11 mouse cellular contexts compared by ENCODE assay signal in genomic region chr2:45054070-45055025, GRCm38 (mm10).
DNase-seq lines count a peak whose midpoint lies in the region; ATAC-seq and TF ChIP-seq lines count a peak whose summit lies in the region.
"Had no signal": no experiment of that assay in that cellular context is flagged by ENCODE, and none has a peak within 500 bp of the region (broad histone marks: within the 10 kb centered on the region; RNA-seq: fewer than 3 reads in every experiment).

No protein-coding gene starts in this region.

- no peaks in the 10 kb centered on the region for H3K27me3 ChIP-seq in hindbrain, embryonic 13.5 days
- H3K27me3 ChIP-seq in hindbrain, embryonic 11.5 days (ENCODE audit: control insufficient read depth, insufficient read depth, low read length): no peaks in the 10 kb centered on the region
- H3K27me3 ChIP-seq in testis, adult 2 months (ENCODE audit: control insufficient read depth, insufficient read depth, low read length): no peaks in the 10 kb centered on the region
- H3K27me3 ChIP-seq: hindbrain, embryonic 15.5 days had no signal

- H3K9me3 ChIP-seq in hindbrain, embryonic 13.5 days: no peaks in the 10 kb centered on the region
- H3K9me3 ChIP-seq in hindbrain, embryonic 11.5 days (ENCODE audit: control insufficient read depth, low read length): no peaks in the 10 kb centered on the region
- H3K9me3 ChIP-seq: hindbrain, embryonic 15.5 days had no signal

- H3K36me3 ChIP-seq in hindbrain, embryonic 13.5 days: no peaks in the 10 kb centered on the region
- no peaks in the 10 kb centered on the region for H3K36me3 ChIP-seq in hindbrain, embryonic 11.5 days (ENCODE audit: control insufficient read depth, insufficient read depth, low read length)
- H3K36me3 ChIP-seq in testis, adult 2 months (ENCODE audit: control insufficient read depth, insufficient read depth, low read length): no peaks in the 10 kb centered on the region
- H3K36me3 ChIP-seq: hindbrain, embryonic 15.5 days had no signal

- peaks cover 51% of the 10 kb centered on the region for H3K4me1 ChIP-seq in hindbrain, embryonic 13.5 days (replicated peaks)
- no peaks in the 10 kb centered on the region for H3K4me1 ChIP-seq in hindbrain, embryonic 11.5 days (replicated peaks; ENCODE audit: control insufficient read depth, insufficient read depth, low read length)
- H3K4me1 ChIP-seq in testis, adult 2 months (ENCODE audit: control insufficient read depth, insufficient read depth, low read length): peaks cover 4% of the 10 kb centered on the region; the same call in 1 of the 2 replicates

- WGBS in hindbrain, embryonic 13.5 days: 79% methylated on average over 11 of the region's 11 CpGs
- 76% methylated on average over 11 of the region's 11 CpGs for WGBS in hindbrain, embryonic 11.5 days

- H3K4me3 ChIP-seq in hindbrain, embryonic 13.5 days: no peak overlapping the region
- H3K4me3 ChIP-seq in hindbrain, embryonic 11.5 days (ENCODE audit: low read depth, low read length): no peak overlapping the region
- no peak overlapping the region for H3K4me3 ChIP-seq in testis, adult 2 months (ENCODE audit: control insufficient read depth, low read depth, low read length)
- H3K4me3 ChIP-seq: hindbrain, embryonic 15.5 days had no signal

- no peak for TF ChIP-seq CTCF in testis, adult 2 months (IDR thresholded peaks at IDR 0.05; ENCODE audit: control insufficient read depth, insufficient read depth, insufficient replicate concordance, low read depth, low read length)

- no peak overlapping the region for H3K9ac ChIP-seq in hindbrain, embryonic 13.5 days
- no peak overlapping the region for H3K9ac ChIP-seq in hindbrain, embryonic 11.5 days (ENCODE audit: low read depth, low read length)
- H3K9ac ChIP-seq: hindbrain, embryonic 15.5 days had no signal

- H3K27ac ChIP-seq in hindbrain, embryonic 13.5 days: no peak overlapping the region; the same call in 1 of the 2 replicates
- no peak overlapping the region for H3K27ac ChIP-seq in hindbrain, embryonic 11.5 days (ENCODE audit: low read depth, low read length)
- H3K27ac ChIP-seq in testis, adult 2 months (ENCODE audit: control insufficient read depth, insufficient read depth, low read depth, low read length): peak overlapping the region; percentile 53
- H3K27ac ChIP-seq: hindbrain, embryonic 15.5 days had no signal

- H3K4me2 ChIP-seq in hindbrain, embryonic 13.5 days: no peak overlapping the region
- no peak overlapping the region for H3K4me2 ChIP-seq in hindbrain, embryonic 11.5 days (replicated peaks; ENCODE audit: low read depth, low read length)
- H3K4me2 ChIP-seq: hindbrain, embryonic 15.5 days had no signal

- ATAC-seq in hindbrain, embryonic 13.5 days (ENCODE audit: low FRiP score): peak; percentile 27; the same call in 1 of the 2 replicates
- no peak for ATAC-seq in hindbrain, embryonic 11.5 days (ENCODE audit: low FRiP score)

- DNase-seq in adrenal gland, postnatal 36 days: peak; percentile 35 to 40
- no peak for DNase-seq in adrenal gland, adult 18-20 months (ENCODE audit: low spot score in 2 of 2)
- DNase-seq in hindbrain, embryonic 11.5 days (ENCODE audit: low spot score): no peak
- no peak for DNase-seq in testis, postnatal 10 days (ENCODE audit: low spot score)
- DNase-seq in testis, postnatal 14 days (ENCODE audit: low spot score): peak; percentile 29
- DNase-seq in cerebellum, adult 9-10 months: no peak
- DNase-seq: cerebellum, adult 9-11 months; retina, postnatal 1 day had no signal

- TF ChIP-seq POLR2A in testis, adult 2 months (IDR thresholded peaks at IDR 0.05; ENCODE audit: control insufficient read depth, low read depth, low read length): no peak

Comparison
In these comparisons a context has a peak if more than half of its experiments do, and no peak if none do; other contexts are left out.
1. DNase-seq: peak in adrenal gland, postnatal 36 days (2 of 2) and testis, postnatal 14 days (single experiment); none in adrenal gland, adult 18-20 months (0 of 2), hindbrain, embryonic 11.5 days (single experiment), testis, postnatal 10 days (single experiment) and cerebellum, adult 9-10 months (single experiment).